Mouse (Mus musculus): ENCODE data around the gene Grwd1. TPM values are rescaled to one million over a fixed set of nuclear protein-coding genes. Genes with fewer than 3 reads are reported as not detected.

Grwd1 gene
- polyA plus RNA-seq, 1 experiment from 2014 or later, result 93.5 TPM

DNA sequence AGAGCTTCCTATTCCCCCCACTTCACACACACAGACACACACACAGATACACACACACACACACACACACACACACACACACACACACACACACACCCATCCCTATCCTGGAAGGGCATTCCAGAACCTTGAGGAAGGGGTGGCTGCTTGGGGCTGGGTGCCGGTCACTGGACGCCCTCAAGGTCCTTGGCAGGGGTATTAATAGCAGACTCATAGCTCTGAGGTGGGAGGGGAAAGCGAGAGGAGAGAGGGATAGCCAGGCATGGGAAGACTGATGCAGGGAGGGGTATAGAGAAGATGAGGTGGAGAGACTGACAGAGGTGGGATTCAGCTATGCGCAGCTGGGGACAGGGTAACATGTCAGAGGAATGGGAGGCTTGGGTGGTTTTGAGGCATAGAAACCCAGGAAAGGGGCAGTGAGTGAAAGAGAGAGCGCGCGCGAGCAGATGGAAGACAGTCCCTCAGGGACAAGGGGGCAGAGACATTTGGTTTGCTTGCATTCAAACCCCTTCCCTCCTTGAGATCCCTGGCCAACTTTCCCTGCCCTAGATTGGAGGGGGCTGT lies 38.4 kb upstream of the Grwd1 start:
- Histone ChIP-seq H3K27ac (ENCODE audit: low read depth, low read length) (no peak overlapping the region), H3K36me3 (ENCODE audit: control insufficient read depth, insufficient read depth, low read length) (peaks cover 3% of the 10 kb centered on the region; the same call in 1 of the 2 replicates), H3K9ac (ENCODE audit: low read depth, low read length) (no peak overlapping the region; the same call in 1 of the 2 replicates), H3K27me3 (ENCODE audit: control insufficient read depth, insufficient read depth, low read length) (peaks cover 37% of the 10 kb centered on the region), H3K4me3 (ENCODE audit: low read length) (peak overlapping the region; percentile 10; the same call in 1 of the 2 replicates), H3K4me2 (replicated peaks; ENCODE audit: low read depth, low read length) (peak overlapping the region; percentile 47; the same call in 1 of the 2 replicates), H3K9me3 (ENCODE audit: control insufficient read depth, low read length) (no peaks in the 10 kb centered on the region), H3K4me1 (ENCODE audit: control insufficient read depth, insufficient read depth, low read length) (peaks cover 27% of the 10 kb centered on the region)
- 13% methylated on average over 8 of the region's 8 CpGs for WGBS
- ATAC-seq (ENCODE audit: low FRiP score, low TSS enrichment), result no peak

DNA sequence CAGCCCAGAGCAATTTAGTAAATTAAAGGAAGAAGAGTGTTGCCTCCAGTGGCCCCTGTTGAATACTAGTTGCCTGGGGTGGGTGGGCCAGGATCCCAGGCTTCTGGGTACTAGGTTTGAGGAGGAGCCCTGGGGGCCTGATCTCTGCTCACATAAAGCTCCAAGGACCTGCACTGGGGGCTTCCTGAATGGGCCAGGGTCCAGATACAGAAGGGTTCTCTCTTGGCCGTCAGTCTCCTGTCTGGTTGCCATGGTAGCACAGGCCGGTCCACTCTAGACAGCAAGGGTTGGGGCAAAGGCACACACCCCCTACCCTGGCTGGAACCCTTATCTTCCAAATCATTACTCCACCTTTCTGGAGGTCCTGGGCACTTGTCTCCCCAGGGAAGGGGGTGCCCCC lies 37.1 kb upstream of the Grwd1 start:
- H3K4me2 ChIP-seq (replicated peaks; ENCODE audit: low read depth, low read length), result no peak overlapping the region
- H3K27me3 ChIP-seq (ENCODE audit: control insufficient read depth, insufficient read depth, low read length), result peaks cover 37% of the 10 kb centered on the region
- no peak overlapping the region for H3K4me3 ChIP-seq (ENCODE audit: low read length)
- WGBS, result 15% methylated on average over 2 of the region's 2 CpGs
- peaks cover 23% of the 10 kb centered on the region for H3K4me1 ChIP-seq (ENCODE audit: control insufficient read depth, insufficient read depth, low read length)
- no peak overlapping the region for H3K9ac ChIP-seq (ENCODE audit: low read depth, low read length)
- H3K9me3 ChIP-seq (ENCODE audit: control insufficient read depth, low read length), result no peaks in the 10 kb centered on the region
- no peak for ATAC-seq (ENCODE audit: low FRiP score, low TSS enrichment)
- H3K36me3 ChIP-seq (ENCODE audit: control insufficient read depth, insufficient read depth, low read length), result no peaks in the 10 kb centered on the region
- H3K27ac ChIP-seq (ENCODE audit: low read depth, low read length), result no peak overlapping the region

DNA sequence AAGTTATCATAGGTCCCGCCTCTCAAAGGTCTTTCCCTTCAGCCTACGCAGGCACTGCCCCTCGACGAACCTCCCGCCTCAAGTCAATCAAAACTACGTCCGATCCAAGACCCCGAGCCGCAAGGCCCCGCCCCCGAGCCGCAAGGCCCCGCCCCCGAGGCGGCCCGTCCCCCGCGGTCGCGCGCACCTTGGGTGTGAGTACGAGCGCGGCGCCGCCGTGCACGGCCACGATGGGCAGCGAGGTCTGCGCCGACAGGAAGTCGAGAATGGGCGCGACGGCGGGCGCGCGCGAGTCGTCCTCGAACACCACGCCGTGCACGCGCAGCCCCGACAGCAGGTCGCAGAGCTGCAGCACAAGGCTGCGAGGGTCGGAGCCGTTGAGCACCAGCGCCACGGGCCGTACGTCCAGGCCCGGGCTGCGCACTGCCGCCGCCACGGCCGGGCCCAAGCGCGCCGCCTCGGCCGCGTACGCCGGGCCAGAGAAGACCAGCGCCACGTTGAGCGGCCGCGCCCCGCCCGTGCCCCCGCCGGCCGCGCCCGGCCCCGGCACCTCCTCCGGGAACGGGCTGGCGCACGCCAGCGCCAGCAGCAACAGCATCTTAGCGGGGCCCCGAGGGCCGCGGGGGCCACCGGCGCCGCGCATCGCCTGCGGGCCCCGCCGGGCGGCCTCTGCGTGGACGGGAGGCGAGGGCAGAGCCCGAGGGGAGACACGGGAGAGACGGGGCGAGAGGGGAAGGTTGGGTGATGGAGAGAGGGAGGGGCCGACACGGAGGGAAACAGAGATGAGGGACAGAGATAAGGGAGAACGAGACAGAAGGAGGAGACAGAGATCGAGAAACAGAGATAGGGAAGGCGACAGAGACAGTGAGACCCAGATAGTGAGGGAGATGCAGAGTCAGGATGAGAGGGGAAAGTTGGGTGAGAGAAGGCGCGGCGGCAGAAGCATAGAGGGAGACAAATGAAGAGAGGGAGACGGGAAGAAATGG lies 35.5 kb upstream of the Grwd1 start:
- Histone ChIP-seq H3K9me3 (ENCODE audit: control insufficient read depth, low read length) (no peaks in the 10 kb centered on the region), H3K36me3 (ENCODE audit: control insufficient read depth, insufficient read depth, low read length) (no peaks in the 10 kb centered on the region), H3K4me1 (ENCODE audit: control insufficient read depth, insufficient read depth, low read length) (peaks cover 23% of the 10 kb centered on the region), H3K9ac (ENCODE audit: low read depth, low read length) (peak overlapping the region; percentile 82), H3K4me2 (replicated peaks; ENCODE audit: low read depth, low read length) (peak overlapping the region; percentile 86), H3K27ac (ENCODE audit: low read depth, low read length) (no peak overlapping the region; the same call in 1 of the 2 replicates), H3K27me3 (ENCODE audit: control insufficient read depth, insufficient read depth, low read length) (peaks cover 33% of the 10 kb centered on the region), H3K4me3 (ENCODE audit: low read length) (peak overlapping the region; percentile 65)
- peak; percentile 68 for ATAC-seq (ENCODE audit: low FRiP score, low TSS enrichment)
- WGBS, result 1% methylated on average over 111 of the region's 117 CpGs

DNA sequence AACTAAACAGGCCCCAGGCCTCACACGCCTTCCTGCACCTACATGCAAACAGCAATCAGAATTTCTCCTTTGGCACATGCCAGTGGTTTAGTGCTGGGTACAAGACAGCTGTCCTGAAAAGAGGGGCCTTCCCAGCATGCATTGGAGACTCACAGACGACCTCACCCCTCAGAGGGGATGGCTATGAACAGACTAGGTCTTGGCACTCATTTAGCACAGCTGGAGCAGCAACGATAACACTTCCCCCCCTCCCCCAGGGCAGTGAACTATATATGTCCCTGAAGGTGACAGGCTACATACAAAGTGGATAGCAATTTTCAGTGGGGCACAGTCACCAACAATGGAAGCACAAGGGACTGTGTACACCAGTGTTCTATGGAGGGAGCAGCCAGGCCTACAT lies 33.7 kb upstream of the Grwd1 start:
- Histone ChIP-seq H3K4me2 (replicated peaks; ENCODE audit: low read depth, low read length) (no peak overlapping the region), H3K4me1 (ENCODE audit: control insufficient read depth, insufficient read depth, low read length) (peaks cover 9% of the 10 kb centered on the region; the same call in 1 of the 2 replicates), H3K27ac (ENCODE audit: low read depth, low read length) (no peak overlapping the region), H3K27me3 (ENCODE audit: control insufficient read depth, insufficient read depth, low read length) (peaks cover 17% of the 10 kb centered on the region), H3K9ac (ENCODE audit: low read depth, low read length) (no peak overlapping the region), H3K36me3 (ENCODE audit: control insufficient read depth, insufficient read depth, low read length) (no peaks in the 10 kb centered on the region), H3K4me3 (ENCODE audit: low read length) (no peak overlapping the region), H3K9me3 (ENCODE audit: control insufficient read depth, low read length) (no peaks in the 10 kb centered on the region)
- ATAC-seq (ENCODE audit: low FRiP score, low TSS enrichment), result no peak
- WGBS, result 64% methylated on average over 3 of the region's 3 CpGs

DNA sequence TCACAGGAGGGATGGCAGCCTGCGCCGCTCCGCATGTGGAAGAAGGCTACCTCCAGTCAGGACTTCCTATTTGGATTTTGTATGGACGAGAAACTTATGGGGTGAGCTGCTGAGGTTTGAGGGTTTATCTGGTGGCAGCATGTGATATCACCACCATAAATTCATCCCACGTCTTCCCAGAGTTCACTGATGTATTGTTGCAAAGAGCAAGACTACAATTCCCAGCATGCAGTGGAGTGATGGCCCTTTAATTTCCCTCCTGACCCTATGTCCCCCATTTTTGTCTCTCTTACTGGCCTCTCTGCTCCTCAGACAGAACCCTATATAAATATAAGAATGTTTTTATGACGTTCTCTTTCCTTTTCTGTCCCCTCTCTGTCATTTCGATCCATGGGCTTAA lies 32.1 kb upstream of the Grwd1 start:
- Histone ChIP-seq H3K27me3 (ENCODE audit: control insufficient read depth, insufficient read depth, low read length) (peaks cover 7% of the 10 kb centered on the region; the same call in 1 of the 2 replicates), H3K27ac (ENCODE audit: low read depth, low read length) (no peak overlapping the region), H3K4me1 (ENCODE audit: control insufficient read depth, insufficient read depth, low read length) (peaks cover under 1% of the 10 kb centered on the region), H3K36me3 (ENCODE audit: control insufficient read depth, insufficient read depth, low read length) (no peaks in the 10 kb centered on the region), H3K9ac (ENCODE audit: low read depth, low read length) (no peak overlapping the region), H3K4me2 (replicated peaks; ENCODE audit: low read depth, low read length) (no peak overlapping the region), H3K9me3 (ENCODE audit: control insufficient read depth, low read length) (no peaks in the 10 kb centered on the region), H3K4me3 (ENCODE audit: low read length) (no peak overlapping the region)
- ATAC-seq (ENCODE audit: low FRiP score, low TSS enrichment), result no peak
- WGBS, result 84% methylated on average over 7 of the region's 7 CpGs

DNA sequence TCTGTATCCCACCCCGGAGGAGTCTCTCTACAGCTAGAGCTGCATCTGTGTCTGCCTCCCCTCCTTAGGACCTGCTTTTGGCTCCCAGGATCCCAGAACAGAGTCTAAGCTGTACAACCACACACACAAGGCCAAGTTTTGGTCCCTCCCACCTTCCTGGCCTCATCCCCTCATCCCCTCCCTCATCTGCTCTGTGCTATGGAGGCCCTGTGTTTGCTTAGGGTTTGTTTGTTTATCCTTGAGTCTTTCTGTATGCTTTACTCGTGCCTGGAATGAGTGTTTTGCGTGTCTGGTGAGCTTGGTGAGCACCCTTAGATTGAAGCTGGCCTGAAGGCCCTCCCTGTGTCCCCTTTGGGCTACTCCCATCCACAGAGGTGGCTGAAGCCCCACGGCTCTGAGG lies 28.3 kb upstream of the Grwd1 start:
- H3K4me3 ChIP-seq (ENCODE audit: low read length), result no peak overlapping the region
- no peaks in the 10 kb centered on the region for H3K9me3 ChIP-seq (ENCODE audit: control insufficient read depth, low read length)
- H3K27me3 ChIP-seq (ENCODE audit: control insufficient read depth, insufficient read depth, low read length), result peaks cover 14% of the 10 kb centered on the region; the same call in 1 of the 2 replicates
- H3K36me3 ChIP-seq (ENCODE audit: control insufficient read depth, insufficient read depth, low read length), result no peaks in the 10 kb centered on the region
- H3K9ac ChIP-seq (ENCODE audit: low read depth, low read length), result no peak overlapping the region
- no peak for ATAC-seq (ENCODE audit: low FRiP score, low TSS enrichment)
- WGBS, result 45% methylated on average over 4 of the region's 4 CpGs
- H3K27ac ChIP-seq (ENCODE audit: low read depth, low read length), result no peak overlapping the region
- H3K4me1 ChIP-seq (ENCODE audit: control insufficient read depth, insufficient read depth, low read length), result peaks cover 13% of the 10 kb centered on the region
- H3K4me2 ChIP-seq (replicated peaks; ENCODE audit: low read depth, low read length), result no peak overlapping the region; the same call in 1 of the 2 replicates

DNA sequence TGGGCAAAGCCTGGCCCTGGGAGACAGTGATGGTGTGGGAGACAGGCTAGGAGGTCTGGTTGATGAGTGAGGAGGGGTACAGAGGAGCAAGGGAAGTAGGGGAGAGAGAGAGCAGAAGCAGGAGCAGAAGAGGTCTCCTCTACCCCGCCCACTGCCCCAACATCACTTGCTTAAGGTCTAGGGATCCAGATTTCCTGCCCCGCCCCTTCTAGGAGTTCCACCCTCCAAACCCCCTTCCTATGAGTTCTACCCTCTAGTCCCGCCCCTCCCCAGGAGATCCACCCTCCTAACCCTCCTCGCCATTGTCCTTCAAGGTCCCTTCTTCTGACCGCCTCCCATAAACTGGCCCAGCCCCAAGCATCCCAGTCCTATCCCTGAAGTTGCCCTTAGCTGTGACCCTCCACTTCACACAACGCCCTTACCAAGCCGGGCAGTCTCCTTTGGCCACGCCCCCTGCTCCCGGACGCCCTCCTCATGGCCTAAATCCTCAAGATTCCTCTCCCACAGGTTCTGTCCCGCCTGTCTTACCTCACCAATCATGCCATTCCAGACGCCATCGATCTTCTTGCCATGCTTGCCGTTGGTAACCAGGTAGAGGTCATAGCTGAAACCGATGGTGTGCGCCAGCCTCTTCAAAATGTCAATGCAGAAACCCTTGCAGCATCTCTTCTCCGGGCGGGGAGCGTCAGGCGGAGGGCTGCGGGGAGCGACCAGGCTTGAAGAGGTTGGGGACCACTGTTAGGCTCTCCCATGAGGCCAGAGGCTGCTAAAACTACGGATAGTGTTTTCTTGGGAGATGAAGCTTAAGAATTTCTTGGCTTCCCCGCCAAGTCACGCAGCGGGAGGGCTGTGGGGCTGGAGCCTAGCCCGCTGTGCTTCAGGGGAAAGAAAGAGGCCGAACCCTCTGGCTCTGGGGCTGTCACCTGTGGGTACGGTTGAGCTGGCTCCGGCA lies 26.5 kb upstream of the Grwd1 start:
- Histone ChIP-seq H3K4me2 (replicated peaks; ENCODE audit: low read depth, low read length) (peak overlapping the region; percentile 69), H3K9me3 (ENCODE audit: control insufficient read depth, low read length) (no peaks in the 10 kb centered on the region), H3K27ac (ENCODE audit: low read depth, low read length) (no peak overlapping the region), H3K4me1 (ENCODE audit: control insufficient read depth, insufficient read depth, low read length) (peaks cover 13% of the 10 kb centered on the region), H3K4me3 (ENCODE audit: low read length) (peak overlapping the region; percentile 33), H3K27me3 (ENCODE audit: control insufficient read depth, insufficient read depth, low read length) (peaks cover 14% of the 10 kb centered on the region; the same call in 1 of the 2 replicates), H3K36me3 (ENCODE audit: control insufficient read depth, insufficient read depth, low read length) (no peaks in the 10 kb centered on the region), H3K9ac (ENCODE audit: low read depth, low read length) (peak overlapping the region; percentile 31; the same call in 1 of the 2 replicates)
- 5% methylated on average over 30 of the region's 30 CpGs for WGBS
- peak; percentile 50 for ATAC-seq (ENCODE audit: low FRiP score, low TSS enrichment)

DNA sequence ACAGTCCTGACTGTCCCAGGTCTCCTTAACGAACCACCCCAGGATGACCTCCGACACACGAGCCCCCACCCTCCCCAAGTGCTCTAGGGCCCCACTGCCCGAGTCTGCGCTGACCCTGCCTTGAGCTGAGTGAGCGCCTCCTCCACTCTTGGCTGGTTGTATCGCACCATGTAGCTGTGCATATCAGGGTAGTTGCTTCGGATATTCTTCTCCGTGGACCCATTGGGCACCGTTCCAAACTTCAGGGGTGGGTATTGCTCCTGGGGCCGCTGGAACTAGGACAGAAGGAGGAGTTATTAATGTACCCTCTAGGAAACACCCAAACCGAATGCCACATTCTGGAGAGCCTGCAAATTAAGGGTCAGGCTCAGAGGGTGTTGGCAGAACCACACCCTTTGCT lies 22.3 kb upstream of the Grwd1 start:
- Histone ChIP-seq H3K27ac (ENCODE audit: low read depth, low read length) (no peak overlapping the region), H3K27me3 (ENCODE audit: control insufficient read depth, insufficient read depth, low read length) (peaks cover 14% of the 10 kb centered on the region; the same call in 1 of the 2 replicates), H3K4me3 (ENCODE audit: low read length) (no peak overlapping the region), H3K36me3 (ENCODE audit: control insufficient read depth, insufficient read depth, low read length) (no peaks in the 10 kb centered on the region), H3K4me1 (ENCODE audit: control insufficient read depth, insufficient read depth, low read length) (peaks cover 13% of the 10 kb centered on the region), H3K4me2 (replicated peaks; ENCODE audit: low read depth, low read length) (no peak overlapping the region), H3K9me3 (ENCODE audit: control insufficient read depth, low read length) (no peaks in the 10 kb centered on the region), H3K9ac (ENCODE audit: low read depth, low read length) (no peak overlapping the region)
- no peak for ATAC-seq (ENCODE audit: low FRiP score, low TSS enrichment)
- 73% methylated on average over 12 of the region's 12 CpGs for WGBS

All from kidney, embryonic 14.5 days (tissue).